In the genomic region with DNA sequence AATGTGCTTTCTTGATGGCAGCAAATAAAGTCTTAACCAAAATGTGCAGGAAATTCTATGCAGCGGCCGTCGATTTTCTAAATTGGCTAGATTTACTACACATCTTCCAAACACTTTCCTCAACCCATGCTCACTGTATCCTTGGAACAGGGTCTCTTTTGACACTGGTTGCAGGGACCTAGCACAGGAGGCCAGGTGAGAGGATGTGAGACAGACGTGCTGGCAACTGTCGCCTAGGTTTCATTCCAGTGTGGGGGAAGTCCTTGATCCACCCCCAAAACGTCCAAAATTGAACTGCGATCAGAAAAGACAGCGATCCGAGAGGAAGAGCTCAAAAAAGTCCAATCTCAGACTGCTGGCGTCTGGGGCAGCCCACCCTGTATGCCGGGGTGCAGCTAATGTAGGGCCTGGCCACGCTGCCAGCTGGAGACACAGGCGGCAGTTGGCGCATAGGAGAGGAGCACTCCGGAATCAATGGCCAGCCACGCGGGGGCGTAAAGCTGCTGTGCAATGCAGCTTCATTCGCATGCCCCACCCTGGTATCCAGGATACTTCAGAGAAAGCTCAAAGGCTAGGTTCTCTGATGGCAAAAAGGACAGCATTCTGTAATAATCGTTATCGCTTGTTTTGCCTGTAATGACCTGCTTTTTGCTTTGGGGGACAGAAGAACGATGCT, we compare ENCODE assay signal across 9 mouse cellular contexts. TPM values are rescaled to one million over a fixed set of nuclear protein-coding genes. Genes with fewer than 3 reads are reported as not detected.
DNase-seq lines count a peak whose midpoint lies in the region; ATAC-seq and TF ChIP-seq lines count a peak whose summit lies in the region.
"Had no signal": no experiment of that assay in that cellular context is flagged by ENCODE, and none has a peak within 500 bp of the region (broad histone marks: within the 10 kb centered on the region; RNA-seq: fewer than 3 reads in every experiment).

No protein-coding gene starts in this region.

- peak overlapping the region; percentile 23 for H3K4me3 ChIP-seq in hindbrain, postnatal 0 days (ENCODE audit: low read length)
- peak overlapping the region; percentile 84 for H3K4me3 ChIP-seq in megakaryocyte, embryonic 14.5 days (replicated peaks)

- peak; percentile 89 for ATAC-seq in hindbrain, postnatal 0 days

- H3K9me3 ChIP-seq in hindbrain, postnatal 0 days (ENCODE audit: low read length), result no peaks in the 10 kb centered on the region
- H3K9me3 ChIP-seq in megakaryocyte, embryonic 14.5 days, result no peaks in the 10 kb centered on the region

- peak overlapping the region; percentile 49 for H3K4me2 ChIP-seq in hindbrain, postnatal 0 days (ENCODE audit: low read depth, low read length)

- no peaks in the 10 kb centered on the region for H3K4me1 ChIP-seq in hindbrain, postnatal 0 days (ENCODE audit: insufficient read depth, low read length)
- H3K4me1 ChIP-seq in megakaryocyte, embryonic 14.5 days, result peaks cover 20% of the 10 kb centered on the region

- H3K27ac ChIP-seq in hindbrain, postnatal 0 days, result no peak overlapping the region
- H3K27ac ChIP-seq: macrophage had no signal

- TF ChIP-seq CTCF in hindbrain, postnatal 0 days (IDR thresholded peaks at IDR 0.05; ENCODE audit: low read depth), result peak; percentile 83

- H3K36me3 ChIP-seq in hindbrain, postnatal 0 days (ENCODE audit: insufficient read depth, low read length), result no peaks in the 10 kb centered on the region
- H3K36me3 ChIP-seq in megakaryocyte, embryonic 14.5 days (replicated peaks; ENCODE audit: low read length), result no peaks in the 10 kb centered on the region

- WGBS in hindbrain, postnatal 0 days, result 16% methylated on average over 22 of the region's 22 CpGs

- H3K9ac ChIP-seq in hindbrain, postnatal 0 days (replicated peaks; ENCODE audit: low read length), result peak overlapping the region; percentile 37; the same call in 1 of the 2 replicates

- no peaks in the 10 kb centered on the region for H3K27me3 ChIP-seq in hindbrain, postnatal 0 days (ENCODE audit: insufficient read depth, low read length)
- H3K27me3 ChIP-seq in megakaryocyte, embryonic 14.5 days (replicated peaks), result peaks cover 2% of the 10 kb centered on the region

- peak; percentile 86 for DNase-seq in R1 (ENCODE audit: low read depth, low spot score)
- DNase-seq in cerebellum, postnatal 4 days (ENCODE audit: low spot score in 2 of 2), result peak; percentile 64 to 73
- peak; percentile 34 to 64 for DNase-seq in gastrocnemius, adult 8-10 months (ENCODE audit: low spot score in 2 of 2)
- DNase-seq in hindbrain, postnatal 0 days (ENCODE audit: low spot score), result peak; percentile 91
- peak; percentile 16 to 78 for DNase-seq in left cerebral cortex, adult 9 months (ENCODE audit: low spot score in 2 of 2)
- DNase-seq in right cerebral cortex, postnatal 14 days, result peak; percentile 81
- peak; percentile 83 for DNase-seq in urinary bladder, postnatal 14 days (ENCODE audit: low spot score)

RNA-seq across cellular contexts. Expression of gene Trappc3l, which starts 3.6 kb away (rescaled TPM):
- total RNA-seq in gastrocnemius, adult 8-10 months (2022), result not detected
- total RNA-seq in hindbrain, postnatal 0 days (2014; rRNA removed), result not detected in 2 replicates
- polyA plus RNA-seq in hindbrain, postnatal 0 days (2015; fragmentation: Nextera tagmentation; extraction: Ambion mirVana), result not detected in 2 replicates
- not detected in 2 replicates for polyA plus RNA-seq in megakaryocyte, embryonic 14.5 days (2012; ENCODE audit: insufficient read depth, low replicate concordance)
- polyA plus RNA-seq: macrophage had no signal

RNA-seq across cellular contexts. Expression of gene Calhm4, which starts 10.3 kb away (rescaled TPM):
- not detected for total RNA-seq in gastrocnemius, adult 8-10 months (2022)
- total RNA-seq in hindbrain, postnatal 0 days (2014; rRNA removed), result not detected in 2 replicates
- polyA plus RNA-seq in hindbrain, postnatal 0 days (2015; fragmentation: Nextera tagmentation; extraction: Ambion mirVana), result not detected in 2 replicates
- polyA plus RNA-seq in megakaryocyte, embryonic 14.5 days (2012; ENCODE audit: insufficient read depth, low replicate concordance), result not detected in 2 replicates
- polyA plus RNA-seq: macrophage had no signal

RNA-seq across cellular contexts. Expression of gene Rwdd1, which starts 14.3 kb away (rescaled TPM):
- total RNA-seq in gastrocnemius, adult 8-10 months (2022), result 100 to 1,000 TPM; 173 to 185 (median 176) TPM
- total RNA-seq in hindbrain, postnatal 0 days (2014; rRNA removed), result 110 TPM in 2 replicates
- 169 and 177 TPM in 2 replicates for polyA plus RNA-seq in hindbrain, postnatal 0 days (2015; fragmentation: Nextera tagmentation; extraction: Ambion mirVana)
- polyA plus RNA-seq in megakaryocyte, embryonic 14.5 days (2012; ENCODE audit: insufficient read depth, low replicate concordance), result 67.5 and 118 TPM in 2 replicates
